Mouse (Mus musculus): ENCODE results near the gene Abca2. TPM values are rescaled to one million over a fixed set of nuclear protein-coding genes. Genes with fewer than 3 reads are reported as not detected.

The Abca2 gene
- polyA plus RNA-seq, 1 experiment from 2014 or later = 3.8 TPM

DNA sequence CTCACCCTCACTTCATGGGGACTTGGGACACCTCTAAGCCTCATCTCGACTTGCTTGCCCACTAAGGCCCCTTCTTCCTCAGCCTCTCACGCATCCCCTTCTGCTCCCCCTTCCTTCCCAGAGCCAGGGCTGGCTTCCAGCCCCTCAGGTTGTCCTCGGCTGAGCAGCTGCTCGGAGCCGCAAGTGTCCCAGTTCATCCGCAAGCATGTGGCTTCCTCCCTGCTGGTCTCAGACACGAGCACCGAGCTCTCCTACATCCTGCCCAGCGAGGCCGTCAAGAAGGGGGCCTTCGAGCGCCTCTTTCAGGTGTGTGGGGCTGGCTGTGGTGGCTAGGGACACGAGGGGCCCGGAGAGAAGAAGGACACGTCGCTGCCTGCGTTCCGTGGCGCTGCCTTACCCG, 12.6 kb downstream of the Abca2 start:
- no peak for DNase-seq (ENCODE audit: low spot score)
- 89% methylated on average over 20 of the region's 20 CpGs for WGBS

DNA sequence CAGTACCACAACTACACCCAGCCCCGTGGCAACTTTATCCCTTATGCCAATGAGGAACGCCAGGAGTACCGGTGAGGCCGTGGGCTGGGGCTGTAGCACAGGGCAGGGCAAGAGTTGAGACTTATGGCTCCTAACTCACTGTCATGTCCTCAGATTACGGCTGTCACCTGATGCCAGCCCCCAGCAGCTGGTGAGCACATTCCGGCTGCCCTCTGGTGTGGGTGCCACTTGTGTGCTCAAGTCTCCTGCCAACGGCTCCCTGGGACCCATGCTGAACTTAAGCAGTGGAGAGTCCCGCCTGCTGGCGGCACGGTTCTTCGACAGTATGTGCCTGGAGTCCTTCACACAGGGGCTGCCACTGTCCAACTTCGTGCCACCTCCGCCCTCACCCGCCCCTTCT, 14.2 kb downstream of the Abca2 start:
- H3K36me3 ChIP-seq (ENCODE audit: control insufficient read depth, insufficient read depth, low read length) = no peaks in the 10 kb centered on the region; the same call in 1 of the 2 replicates

More for the DNA sequence above, 12.6 kb downstream of the Abca2 start:
- no peaks in the 10 kb centered on the region; the same call in 1 of the 2 replicates for H3K36me3 ChIP-seq (ENCODE audit: control insufficient read depth, insufficient read depth, low read length)
- no peaks in the 10 kb centered on the region for H3K4me1 ChIP-seq (ENCODE audit: control insufficient read depth, insufficient read depth, low read length)
- no peak for ATAC-seq (ENCODE audit: insufficient number of reproducible peaks, low FRiP score, low TSS enrichment, low read depth)
- H3K27me3 ChIP-seq (ENCODE audit: control insufficient read depth, insufficient read depth, low read length) = no peaks in the 10 kb centered on the region
- H3K9me3 ChIP-seq (ENCODE audit: control insufficient read depth, low read length) = no peaks in the 10 kb centered on the region
- no peak overlapping the region for H3K4me3 ChIP-seq (ENCODE audit: low read depth, low read length)
- H3K27ac ChIP-seq (replicated peaks; ENCODE audit: low read depth, low read length) = no peak overlapping the region
- no peak overlapping the region for H3K4me2 ChIP-seq (ENCODE audit: low read depth, severe bottlenecking)
- H3K9ac ChIP-seq (ENCODE audit: low read length) = no peak overlapping the region

DNA sequence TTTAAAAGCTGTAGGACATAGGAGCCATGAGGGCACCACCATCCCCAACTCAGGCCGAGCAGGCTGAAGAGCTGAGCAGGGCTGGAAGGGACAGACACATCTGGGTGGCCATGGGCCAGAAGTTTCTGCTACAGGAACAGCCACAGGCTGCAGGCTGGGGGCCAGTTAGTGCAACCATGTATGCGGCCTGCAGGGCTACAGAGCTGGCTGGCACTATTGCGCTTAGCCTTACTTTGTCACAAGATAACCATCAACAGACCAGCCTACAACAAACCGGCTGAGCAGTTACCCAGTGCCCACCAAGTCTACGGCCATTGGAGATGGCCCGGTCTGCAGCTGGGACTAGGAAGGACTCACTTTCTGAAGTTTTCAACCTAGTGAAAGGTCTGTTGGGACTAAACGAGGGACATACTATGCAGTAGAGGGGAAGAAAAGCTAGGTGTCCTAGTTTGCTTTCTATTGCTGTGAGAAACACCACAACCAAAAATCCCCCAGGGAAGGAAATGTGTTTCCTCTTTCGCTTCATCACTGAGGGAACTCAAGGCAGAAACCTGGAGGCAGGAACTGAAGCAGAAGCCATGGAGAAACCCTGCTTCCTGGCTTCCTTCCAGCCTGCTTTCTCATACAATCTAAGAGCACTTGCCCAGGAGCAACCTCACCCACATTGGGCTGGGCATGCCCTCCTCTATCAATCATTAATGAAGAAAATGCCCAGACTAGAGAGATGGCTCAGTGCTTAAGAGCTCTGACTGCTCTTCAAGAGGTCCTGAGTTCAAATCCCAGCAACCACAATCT, 22.5 kb downstream of the Abca2 start:
- Histone ChIP-seq H3K9me3 (ENCODE audit: control insufficient read depth, low read length) (no peaks in the 10 kb centered on the region), H3K27me3 (ENCODE audit: control insufficient read depth, insufficient read depth, low read length) (no peaks in the 10 kb centered on the region), H3K4me3 (ENCODE audit: low read depth, low read length) (no peak overlapping the region), H3K9ac (ENCODE audit: low read length) (no peak overlapping the region), H3K4me1 (ENCODE audit: control insufficient read depth, insufficient read depth, low read length) (no peaks in the 10 kb centered on the region), H3K27ac (replicated peaks; ENCODE audit: low read depth, low read length) (no peak overlapping the region), H3K36me3 (ENCODE audit: control insufficient read depth, insufficient read depth, low read length) (no peaks in the 10 kb centered on the region), H3K4me2 (ENCODE audit: low read depth, severe bottlenecking) (no peak overlapping the region)
- DNase-seq (ENCODE audit: low spot score) = no peak
- WGBS = 87% methylated on average over 8 of the region's 8 CpGs
- ATAC-seq (ENCODE audit: insufficient number of reproducible peaks, low FRiP score, low TSS enrichment, low read depth) = no peak

More for the DNA sequence above, 14.2 kb downstream of the Abca2 start:
- Histone ChIP-seq H3K4me2 (ENCODE audit: low read depth, severe bottlenecking) (no peak overlapping the region), H3K4me3 (ENCODE audit: low read depth, low read length) (no peak overlapping the region), H3K27ac (replicated peaks; ENCODE audit: low read depth, low read length) (no peak overlapping the region), H3K4me1 (ENCODE audit: control insufficient read depth, insufficient read depth, low read length) (no peaks in the 10 kb centered on the region), H3K9me3 (ENCODE audit: control insufficient read depth, low read length) (no peaks in the 10 kb centered on the region), H3K9ac (ENCODE audit: low read length) (no peak overlapping the region), H3K27me3 (ENCODE audit: control insufficient read depth, insufficient read depth, low read length) (no peaks in the 10 kb centered on the region)
- 89% methylated on average over 14 of the region's 14 CpGs for WGBS
- no peak for ATAC-seq (ENCODE audit: insufficient number of reproducible peaks, low FRiP score, low TSS enrichment, low read depth)
- DNase-seq (ENCODE audit: low spot score) = no peak

DNA sequence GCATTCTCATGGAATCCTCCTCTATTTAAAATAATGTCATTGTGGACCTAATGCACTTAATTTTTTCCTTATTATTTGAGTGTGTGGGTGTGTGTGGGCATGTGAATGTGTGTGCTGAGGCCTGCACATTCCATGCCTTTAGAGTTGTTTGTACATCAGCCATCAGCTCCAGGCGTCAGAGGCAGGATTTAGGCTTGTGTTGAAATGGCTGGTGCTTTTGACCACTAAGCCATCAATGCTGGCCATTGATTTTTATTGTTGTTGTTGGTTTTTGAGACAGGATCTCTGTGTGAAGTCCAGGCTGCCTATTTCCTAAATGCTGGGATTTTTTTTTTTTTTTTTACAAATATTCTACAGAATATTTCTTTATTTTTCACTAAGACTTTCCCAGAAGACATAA, 24.4 kb downstream of the Abca2 start:
- no peak for DNase-seq (ENCODE audit: low spot score)
- H3K36me3 ChIP-seq (ENCODE audit: control insufficient read depth, insufficient read depth, low read length) = no peaks in the 10 kb centered on the region
- H3K4me3 ChIP-seq (ENCODE audit: low read depth, low read length) = no peak overlapping the region
- H3K4me1 ChIP-seq (ENCODE audit: control insufficient read depth, insufficient read depth, low read length) = no peaks in the 10 kb centered on the region
- ATAC-seq (ENCODE audit: insufficient number of reproducible peaks, low FRiP score, low TSS enrichment, low read depth) = no peak
- no peaks in the 10 kb centered on the region for H3K9me3 ChIP-seq (ENCODE audit: control insufficient read depth, low read length)
- H3K4me2 ChIP-seq (ENCODE audit: low read depth, severe bottlenecking) = no peak overlapping the region
- no peak overlapping the region for H3K9ac ChIP-seq (ENCODE audit: low read length)
- WGBS = 59% methylated on average over 1 of the region's 1 CpGs
- no peak overlapping the region for H3K27ac ChIP-seq (replicated peaks; ENCODE audit: low read depth, low read length)
- H3K27me3 ChIP-seq (ENCODE audit: control insufficient read depth, insufficient read depth, low read length) = no peaks in the 10 kb centered on the region

DNA sequence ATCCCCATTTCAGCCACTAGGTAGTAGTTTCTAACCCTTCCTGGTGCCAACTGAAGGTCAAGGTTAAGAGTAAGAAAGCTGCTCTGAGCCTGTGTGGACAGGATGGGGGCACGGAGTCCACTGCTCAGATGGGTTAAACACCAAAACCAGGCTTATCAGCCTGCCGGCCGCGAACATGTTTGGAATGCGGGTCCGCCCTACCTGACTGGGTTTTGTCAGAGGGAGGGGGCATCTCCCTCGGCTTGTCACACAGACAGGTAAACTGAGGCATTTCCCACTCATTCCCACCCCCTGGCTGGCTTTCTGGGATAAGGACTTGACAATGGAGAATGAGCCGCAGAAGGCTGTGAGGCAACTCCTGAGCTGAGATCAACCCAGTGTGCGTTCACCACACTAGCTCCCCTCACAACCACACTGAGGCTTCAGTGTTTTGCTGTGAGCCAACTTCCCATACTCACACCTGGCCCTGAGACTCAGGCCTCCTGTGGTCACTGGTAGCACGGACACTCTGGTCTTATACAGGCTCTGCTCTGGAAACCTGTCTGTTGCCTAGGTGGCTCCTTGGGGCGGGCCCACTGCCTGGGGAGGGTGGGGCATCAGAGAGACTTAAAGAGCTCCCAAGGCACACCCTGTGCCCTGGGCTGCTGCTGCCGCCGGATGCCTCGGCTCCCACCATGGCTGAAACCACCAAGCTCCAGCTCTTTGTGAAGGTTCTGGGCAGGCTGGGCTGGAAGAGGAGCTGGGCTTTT, 27.9 kb downstream of the Abca2 start, which contains the start of gene Clic3:
Gene Clic3, plus strand, starts transcription at position 634 of the 749 bp plus-strand sequence.
- 57% methylated on average over 14 of the region's 14 CpGs for WGBS
- Histone ChIP-seq H3K9ac (ENCODE audit: low read length) (no peak within 1 kb of the TSS), H3K27ac (replicated peaks; ENCODE audit: low read depth, low read length) (no peak within 1 kb of the TSS), H3K36me3 (ENCODE audit: control insufficient read depth, insufficient read depth, low read length) (no peaks in the 10 kb centered on the region; the same call in 1 of the 2 replicates), H3K4me3 (ENCODE audit: low read depth, low read length) (no peak within 1 kb of the TSS), H3K4me2 (ENCODE audit: low read depth, severe bottlenecking) (no peak within 1 kb of the TSS), H3K27me3 (ENCODE audit: control insufficient read depth, insufficient read depth, low read length) (no peaks in the 10 kb centered on the region), H3K9me3 (ENCODE audit: control insufficient read depth, low read length) (no peaks in the 10 kb centered on the region), H3K4me1 (ENCODE audit: control insufficient read depth, insufficient read depth, low read length) (peaks cover 4% of the 10 kb centered on the region)
- no peak for DNase-seq (ENCODE audit: low spot score)
- ATAC-seq (ENCODE audit: insufficient number of reproducible peaks, low FRiP score, low TSS enrichment, low read depth) = no peak

DNA sequence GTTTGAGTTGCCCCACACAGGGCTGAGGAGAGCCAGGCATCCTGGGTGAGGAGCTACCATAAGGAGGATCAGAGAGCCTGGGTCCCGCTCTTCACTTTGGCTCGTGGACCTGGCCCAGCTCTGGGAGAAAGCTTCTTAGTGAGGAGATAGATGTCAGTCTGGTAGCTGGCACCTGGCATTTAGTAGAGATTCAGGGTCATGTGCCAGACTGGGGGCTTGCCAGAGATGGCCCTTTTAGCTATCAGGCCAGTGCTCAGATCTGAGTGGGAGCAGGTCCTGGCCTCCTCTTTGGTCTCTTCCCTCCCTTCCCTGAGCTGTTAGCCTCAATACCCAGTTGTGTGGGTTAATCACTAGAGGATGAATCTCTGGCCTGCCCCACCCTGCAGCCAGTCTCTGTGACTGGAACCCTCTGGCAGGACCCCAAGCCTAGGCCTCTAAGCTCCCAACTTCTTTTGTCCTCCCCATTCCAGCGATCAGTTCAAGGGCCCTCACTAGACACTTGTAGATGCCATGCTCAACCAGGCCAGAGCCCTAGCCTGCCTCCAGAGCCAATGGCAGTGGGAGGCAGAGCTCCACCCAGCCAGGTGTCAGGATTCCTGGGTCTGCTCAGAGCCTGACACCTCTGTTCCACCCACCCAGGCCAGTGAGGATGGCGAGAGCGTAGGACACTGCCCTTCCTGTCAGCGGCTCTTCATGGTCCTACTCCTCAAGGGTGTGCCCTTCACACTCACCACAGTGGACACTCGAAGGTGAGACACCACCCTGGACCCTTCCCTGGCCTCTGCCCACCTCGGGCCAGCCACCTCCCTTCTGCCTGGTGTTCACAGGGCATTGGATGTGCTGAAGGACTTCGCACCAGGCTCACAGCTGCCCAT, 28.8 kb downstream of the Abca2 start:
- 86% methylated on average over 9 of the region's 9 CpGs for WGBS
- H3K9ac ChIP-seq (ENCODE audit: low read length) = no peak overlapping the region
- DNase-seq (ENCODE audit: low spot score) (no peak), ATAC-seq (ENCODE audit: insufficient number of reproducible peaks, low FRiP score, low TSS enrichment, low read depth) (no peak)
- H3K4me1 ChIP-seq (ENCODE audit: control insufficient read depth, insufficient read depth, low read length) = peaks cover 4% of the 10 kb centered on the region
- H3K4me3 ChIP-seq (ENCODE audit: low read depth, low read length) = no peak overlapping the region
- H3K9me3 ChIP-seq (ENCODE audit: control insufficient read depth, low read length) = no peaks in the 10 kb centered on the region
- no peaks in the 10 kb centered on the region for H3K27me3 ChIP-seq (ENCODE audit: control insufficient read depth, insufficient read depth, low read length)
- no peaks in the 10 kb centered on the region; the same call in 1 of the 2 replicates for H3K36me3 ChIP-seq (ENCODE audit: control insufficient read depth, insufficient read depth, low read length)
- no peak overlapping the region for H3K4me2 ChIP-seq (ENCODE audit: low read depth, severe bottlenecking)
- H3K27ac ChIP-seq (replicated peaks; ENCODE audit: low read depth, low read length) = no peak overlapping the region

DNA sequence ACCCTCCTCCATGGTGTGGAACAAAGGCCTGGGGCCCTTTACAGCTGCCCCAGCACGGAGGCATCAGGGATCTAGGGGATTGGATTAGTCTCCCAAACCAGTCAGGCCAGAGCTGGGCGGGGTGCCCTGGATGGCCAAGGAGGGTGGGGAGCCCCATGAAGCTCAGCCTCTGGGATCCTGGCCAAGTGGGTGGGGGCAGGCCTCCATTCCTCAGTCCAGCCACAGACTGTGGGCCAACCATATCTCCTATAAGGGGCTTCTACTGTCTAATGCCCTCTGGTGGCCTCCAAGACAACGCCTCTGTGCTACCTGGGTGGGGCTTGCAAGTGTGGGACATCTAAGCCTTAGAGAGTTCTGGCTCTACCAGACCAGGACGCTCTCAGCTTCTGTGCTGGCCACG, 30.4 kb downstream of the Abca2 start:
- no peaks in the 10 kb centered on the region for H3K9me3 ChIP-seq (ENCODE audit: control insufficient read depth, low read length)
- H3K9ac ChIP-seq (ENCODE audit: low read length) = no peak overlapping the region
- ATAC-seq (ENCODE audit: insufficient number of reproducible peaks, low FRiP score, low TSS enrichment, low read depth) (no peak), DNase-seq (ENCODE audit: low spot score) (no peak)
- no peak overlapping the region for H3K27ac ChIP-seq (replicated peaks; ENCODE audit: low read depth, low read length)
- no peaks in the 10 kb centered on the region for H3K27me3 ChIP-seq (ENCODE audit: control insufficient read depth, insufficient read depth, low read length)
- H3K4me1 ChIP-seq (ENCODE audit: control insufficient read depth, insufficient read depth, low read length) = peaks cover 4% of the 10 kb centered on the region
- no peak overlapping the region for H3K4me2 ChIP-seq (ENCODE audit: low read depth, severe bottlenecking)
- no peaks in the 10 kb centered on the region; the same call in 1 of the 2 replicates for H3K36me3 ChIP-seq (ENCODE audit: control insufficient read depth, insufficient read depth, low read length)
- no peak overlapping the region for H3K4me3 ChIP-seq (ENCODE audit: low read depth, low read length)
- WGBS = 74% methylated on average over 5 of the region's 5 CpGs

DNA sequence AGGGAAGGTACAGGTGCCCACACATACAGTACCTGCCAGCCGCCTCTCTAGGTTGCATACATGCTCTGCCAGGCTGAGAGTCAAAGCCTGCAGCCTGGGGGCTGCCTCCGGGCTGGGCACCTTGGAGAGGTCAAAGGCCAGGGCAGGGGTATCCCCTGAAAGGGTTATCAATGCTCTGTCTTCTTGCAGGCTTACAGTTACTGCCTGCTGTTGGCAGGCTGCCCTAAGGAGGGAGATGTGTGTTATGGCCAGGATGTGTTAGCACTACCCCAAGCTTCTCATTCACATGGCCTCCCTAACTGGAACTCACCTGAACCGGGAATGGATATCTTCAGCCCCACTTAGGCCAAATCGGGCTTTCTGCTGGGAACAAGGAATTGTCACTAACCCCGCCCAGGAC, 31.6 kb downstream of the Abca2 start:
- WGBS = 40% methylated on average over 5 of the region's 5 CpGs

More for the DNA sequence above, 31.6 kb downstream of the Abca2 start:
- Histone ChIP-seq H3K36me3 (ENCODE audit: control insufficient read depth, insufficient read depth, low read length) (no peaks in the 10 kb centered on the region; the same call in 1 of the 2 replicates), H3K9ac (ENCODE audit: low read length) (peak overlapping the region; percentile 68), H3K4me3 (ENCODE audit: low read depth, low read length) (peak overlapping the region; percentile 74), H3K27ac (replicated peaks; ENCODE audit: low read depth, low read length) (no peak overlapping the region; the same call in 1 of the 2 replicates), H3K4me2 (ENCODE audit: low read depth, severe bottlenecking) (peak overlapping the region; percentile 90), H3K4me1 (ENCODE audit: control insufficient read depth, insufficient read depth, low read length) (peaks cover 4% of the 10 kb centered on the region), H3K9me3 (ENCODE audit: control insufficient read depth, low read length) (no peaks in the 10 kb centered on the region), H3K27me3 (ENCODE audit: control insufficient read depth, insufficient read depth, low read length) (no peaks in the 10 kb centered on the region)
- DNase-seq (ENCODE audit: low spot score) (no peak), ATAC-seq (ENCODE audit: insufficient number of reproducible peaks, low FRiP score, low TSS enrichment, low read depth) (no peak)

All from limb, embryonic 11.5 days (tissue).